Mouse (Mus musculus): ENCODE measurements around the gene Pakap.

Pakap gene

DNA sequence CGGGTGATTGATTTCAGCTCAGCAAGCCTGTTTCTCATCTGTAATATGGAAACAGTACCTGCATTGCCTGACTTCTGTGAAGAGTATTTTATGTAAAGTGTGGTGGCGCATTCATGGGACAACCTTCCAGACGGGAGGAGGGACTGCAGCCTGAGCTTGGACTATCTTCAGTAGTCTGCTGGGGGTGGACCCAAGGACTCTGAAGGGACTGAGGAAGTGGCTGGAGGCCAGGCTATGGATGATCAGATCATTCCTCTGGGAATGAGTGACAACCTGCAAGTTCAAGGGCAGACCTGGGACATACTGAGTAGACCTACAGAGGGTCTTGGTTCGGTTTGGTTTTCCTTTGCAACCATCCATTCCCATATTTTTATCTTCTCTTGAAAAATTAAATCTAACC lies 154.3 kb downstream of the Pakap start:
- DNase-seq: no peak

DNA sequence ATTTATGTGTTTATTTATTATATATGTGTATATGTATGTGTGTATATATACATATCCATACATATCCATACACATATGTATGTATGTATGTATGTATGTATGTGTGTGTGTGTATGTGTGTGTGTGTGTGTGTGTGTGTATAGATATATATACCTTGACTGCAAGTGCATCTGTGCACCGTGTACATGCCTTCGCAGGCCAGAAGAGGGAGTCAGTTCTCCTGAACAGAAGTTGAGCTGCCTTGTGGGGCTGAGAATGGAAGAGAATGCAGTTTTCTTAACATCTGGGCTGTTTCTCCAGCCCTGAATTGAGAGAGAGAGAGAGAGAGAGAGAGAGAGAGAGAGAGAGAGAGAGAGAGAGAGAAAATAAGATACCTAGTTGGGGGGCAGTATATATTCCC lies 155.7 kb downstream of the Pakap start:
- no peak for DNase-seq

DNA sequence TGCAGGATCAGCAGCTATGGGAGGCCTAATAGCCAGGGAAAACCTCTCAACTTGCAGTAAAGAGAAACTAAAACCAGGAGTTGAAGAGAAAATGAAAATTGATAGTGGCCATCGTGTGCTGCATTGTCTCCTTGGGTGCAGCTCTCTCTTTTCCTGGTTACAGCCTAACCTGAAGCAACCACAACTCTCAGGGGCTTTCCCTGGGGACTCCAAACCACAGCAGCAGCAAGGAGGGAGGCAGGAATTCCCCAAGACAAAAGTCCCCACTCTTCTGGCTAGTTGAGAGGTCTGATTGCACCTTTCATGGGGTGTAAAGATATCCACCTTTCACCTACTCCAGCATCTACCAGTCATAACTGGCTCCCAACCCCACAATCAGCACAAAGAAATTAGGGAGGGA lies 157.6 kb downstream of the Pakap start:
- no peak for DNase-seq

DNA sequence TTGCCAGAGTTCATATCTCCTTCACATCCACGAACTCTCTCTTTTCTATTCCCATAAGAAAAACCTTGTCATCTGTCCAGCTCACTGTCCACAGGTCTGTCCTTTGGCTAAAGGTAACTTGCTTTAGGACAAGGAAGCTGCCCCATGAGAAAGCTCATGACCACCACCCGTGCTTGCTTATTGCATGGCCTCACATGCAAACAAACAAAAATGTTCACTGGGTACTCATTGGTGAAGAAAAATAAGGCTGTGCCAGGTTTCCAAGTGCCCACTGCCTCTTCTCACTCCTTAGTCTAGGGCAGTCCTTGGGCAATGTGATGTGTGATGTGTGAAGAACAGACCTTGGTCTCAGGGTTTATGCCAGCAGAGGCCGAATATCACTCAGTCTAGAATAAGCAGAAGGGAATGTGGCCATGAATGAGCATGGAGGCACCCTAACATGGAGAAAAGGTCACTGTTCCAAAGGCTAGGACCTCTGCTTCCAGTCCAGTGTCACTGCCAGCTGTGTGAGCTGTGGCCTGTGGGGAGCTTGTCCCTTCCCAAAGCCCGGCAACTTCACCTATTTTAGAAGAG lies 160.7 kb downstream of the Pakap start:
- DNase-seq: no peak

DNA sequence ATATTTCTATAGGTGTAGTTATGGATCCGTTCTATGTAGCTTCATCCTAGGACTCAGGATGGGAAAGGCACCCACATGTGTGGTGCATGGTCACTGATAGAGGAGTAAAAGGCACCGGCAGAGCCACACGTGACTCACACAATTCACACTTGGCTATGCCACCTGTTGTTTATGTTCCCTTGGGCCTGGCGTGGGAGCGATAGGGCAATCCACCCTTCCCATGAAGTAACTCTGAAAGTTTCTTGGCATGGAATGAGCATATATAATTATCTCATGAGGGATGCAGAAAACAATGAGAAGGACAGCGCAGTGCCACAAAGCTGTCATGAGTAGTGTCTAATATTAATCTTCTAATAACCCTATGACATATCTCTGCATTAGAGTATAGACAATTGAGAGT lies 162.1 kb downstream of the Pakap start:
- DNase-seq: no peak

DNA sequence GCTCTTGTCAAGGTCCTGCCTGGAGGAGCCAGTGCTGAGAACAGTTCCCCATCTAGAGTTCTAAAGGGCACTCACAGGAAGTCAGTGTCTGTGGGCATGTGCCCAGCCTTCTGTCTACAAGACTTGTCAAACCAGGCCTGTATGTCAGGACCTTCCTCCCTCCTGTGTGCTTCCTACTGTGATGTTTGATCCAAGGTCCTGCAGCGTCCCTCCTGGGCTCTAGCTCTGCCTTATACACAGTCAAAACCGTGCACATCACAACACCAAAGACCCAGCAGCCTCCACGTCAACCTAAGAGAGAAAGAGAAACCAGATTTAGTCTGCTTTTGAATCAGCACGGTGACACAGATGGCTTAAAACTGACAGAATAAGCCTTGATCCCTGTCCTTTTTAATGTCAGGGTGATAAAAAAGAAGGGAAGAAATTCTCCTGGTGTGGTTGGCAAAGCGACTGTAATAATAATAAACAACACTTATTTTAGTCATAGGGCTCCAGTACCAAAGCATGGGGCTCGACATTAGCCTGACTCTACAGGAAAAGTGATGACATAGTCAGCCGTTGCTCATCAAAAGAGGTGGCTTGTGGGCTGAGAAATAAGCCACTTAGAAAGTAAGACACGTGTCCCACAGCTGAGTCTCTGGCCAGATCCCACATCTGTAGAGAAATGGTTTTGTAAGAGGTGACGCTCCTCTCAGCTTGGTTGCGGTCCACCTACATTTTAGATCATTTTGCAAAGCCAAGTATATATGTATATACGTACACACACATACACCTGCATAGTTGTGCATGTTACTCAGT lies 163.0 kb downstream of the Pakap start:
- peak; percentile 15 for DNase-seq

DNA sequence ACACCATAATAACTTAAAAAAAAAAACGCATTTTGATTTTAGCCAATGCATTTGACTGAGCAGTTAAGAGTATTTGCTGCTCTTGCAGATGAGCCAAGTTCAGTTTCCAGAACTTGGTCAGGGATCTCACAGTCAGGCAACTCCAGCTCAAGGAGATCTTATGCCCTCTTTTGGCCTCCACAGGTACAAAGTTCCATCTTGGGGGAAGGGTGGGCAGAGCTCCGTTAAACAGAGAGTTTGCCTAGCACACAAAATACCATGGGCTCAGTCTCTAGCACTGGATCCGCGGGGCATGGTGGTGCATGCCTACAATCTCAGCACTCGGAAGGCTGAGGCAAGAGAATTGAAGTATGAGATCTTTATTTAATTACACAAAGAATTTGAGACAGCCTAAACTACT lies 164.4 kb downstream of the Pakap start:
- DNase-seq: no peak

DNA sequence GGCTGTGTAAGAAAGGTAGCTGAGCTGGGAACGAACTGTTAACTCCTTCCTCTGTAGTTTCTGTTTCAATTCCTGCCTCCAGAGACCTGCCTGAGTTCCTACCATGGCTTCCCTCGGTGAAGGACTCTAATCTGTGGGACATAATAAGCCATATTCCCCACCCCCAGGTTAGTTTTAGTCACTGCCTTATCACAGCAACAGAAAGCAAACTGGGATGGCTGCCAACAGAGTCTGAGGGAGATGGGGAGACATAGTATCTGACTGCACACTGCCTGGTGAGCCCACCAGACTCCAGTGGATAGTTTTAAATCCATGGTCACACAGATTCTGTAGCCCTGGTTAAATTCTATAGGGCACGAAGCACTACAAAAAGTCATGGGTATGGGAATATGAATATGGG lies 165.5 kb downstream of the Pakap start:
- DNase-seq: peak; percentile 72

DNA sequence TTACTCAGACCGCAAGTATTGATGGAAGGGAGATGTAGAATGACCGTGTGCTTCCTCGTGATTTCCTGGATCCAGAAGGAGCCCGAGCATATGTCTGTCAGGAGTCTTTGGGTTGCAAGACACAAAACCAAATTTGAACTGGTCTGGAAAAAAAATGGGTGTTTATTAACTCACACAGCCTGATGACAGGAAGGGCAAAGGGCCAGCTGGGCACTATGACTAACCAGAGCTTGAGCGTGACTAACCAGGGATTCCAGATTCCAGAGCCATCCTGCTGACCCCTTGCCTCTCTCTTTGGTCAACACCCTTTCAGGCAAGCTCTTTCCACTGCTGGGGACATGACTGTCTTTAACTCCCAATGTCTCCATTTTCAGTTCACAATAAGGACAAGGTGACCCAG lies 167.4 kb downstream of the Pakap start:
- DNase-seq: no peak

DNA sequence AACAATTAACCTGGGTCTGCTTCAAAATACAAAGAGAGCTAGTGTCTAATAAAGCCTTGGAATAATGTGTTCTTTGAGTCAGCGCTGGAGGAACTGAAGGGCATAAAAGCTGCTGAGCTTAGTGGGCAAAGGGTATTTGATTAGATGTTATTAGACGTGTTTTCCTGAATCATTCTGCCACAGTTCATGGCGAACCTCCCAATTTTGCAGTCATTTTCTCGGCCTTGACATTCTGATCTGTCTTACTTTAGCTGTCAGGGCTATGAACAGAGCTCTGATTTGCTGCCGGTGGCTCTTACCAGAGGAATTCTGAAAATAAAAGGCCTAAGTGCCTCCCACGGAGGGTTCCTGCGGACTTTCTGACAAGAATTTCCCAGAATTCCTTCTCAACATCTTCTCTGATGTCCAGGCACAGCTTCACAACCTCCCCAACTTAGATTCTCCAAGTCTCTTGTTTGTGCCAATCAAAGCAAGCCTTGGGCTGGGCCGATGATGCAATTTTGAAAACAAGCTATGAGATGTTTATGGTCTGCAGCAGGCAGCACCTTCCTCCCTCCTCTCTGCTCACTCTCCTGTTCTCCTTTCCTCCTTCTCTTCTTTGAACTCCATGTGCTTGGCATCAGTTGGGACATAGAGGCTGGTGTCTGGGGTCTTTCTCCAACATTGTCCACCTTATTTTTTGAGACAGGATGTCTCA lies 171.0 kb downstream of the Pakap start:
- DNase-seq: no peak

DNA sequence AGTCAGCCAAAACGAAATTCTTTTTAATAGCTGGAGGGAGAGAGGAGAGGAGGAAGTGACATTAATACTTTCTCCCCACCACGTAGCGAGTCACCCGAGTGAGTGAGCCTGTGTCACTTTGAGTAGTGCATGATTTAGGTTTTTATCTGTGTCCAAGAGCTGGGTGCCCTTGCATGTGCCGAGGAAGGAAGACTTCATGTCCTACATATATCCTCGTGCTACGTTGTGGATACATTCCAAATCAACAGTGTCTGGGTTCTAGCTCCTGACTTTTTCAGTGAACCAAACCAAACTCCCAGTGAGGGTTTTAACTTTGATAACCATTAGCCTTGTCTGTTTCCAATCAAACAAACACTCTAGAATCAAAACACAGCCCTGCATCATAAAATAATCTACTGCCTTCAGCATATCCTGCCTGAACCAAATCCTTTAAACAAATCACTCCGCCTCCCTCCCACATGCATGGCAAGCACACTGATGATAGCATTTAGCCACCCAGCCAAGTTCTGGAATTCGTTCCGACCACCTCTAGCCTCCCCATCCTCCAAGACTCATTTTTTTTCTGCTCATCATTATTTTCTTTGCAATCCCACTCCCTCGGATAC lies 175.4 kb downstream of the Pakap start:
- no peak for DNase-seq

DNA sequence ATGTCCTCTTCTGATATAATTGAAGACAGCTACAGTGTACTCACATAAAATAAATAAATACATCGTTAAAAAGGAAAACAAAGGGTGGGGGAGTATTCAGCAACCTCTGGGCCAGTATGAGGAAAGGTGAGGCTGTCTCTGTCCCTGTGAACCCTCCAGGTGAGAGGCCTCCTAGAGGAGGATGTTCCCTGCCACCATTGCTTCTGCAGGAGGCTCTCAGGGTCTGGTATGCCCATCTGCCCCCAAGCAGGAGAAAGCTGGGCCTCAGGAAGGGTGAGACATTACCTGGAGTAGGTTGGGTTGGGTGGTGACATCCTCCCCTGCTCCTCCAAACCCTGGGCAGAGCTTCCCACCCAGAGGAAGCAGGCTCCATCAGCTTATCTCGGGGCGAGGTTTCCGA lies 182.7 kb downstream of the Pakap start:
- no peak for DNase-seq

DNA sequence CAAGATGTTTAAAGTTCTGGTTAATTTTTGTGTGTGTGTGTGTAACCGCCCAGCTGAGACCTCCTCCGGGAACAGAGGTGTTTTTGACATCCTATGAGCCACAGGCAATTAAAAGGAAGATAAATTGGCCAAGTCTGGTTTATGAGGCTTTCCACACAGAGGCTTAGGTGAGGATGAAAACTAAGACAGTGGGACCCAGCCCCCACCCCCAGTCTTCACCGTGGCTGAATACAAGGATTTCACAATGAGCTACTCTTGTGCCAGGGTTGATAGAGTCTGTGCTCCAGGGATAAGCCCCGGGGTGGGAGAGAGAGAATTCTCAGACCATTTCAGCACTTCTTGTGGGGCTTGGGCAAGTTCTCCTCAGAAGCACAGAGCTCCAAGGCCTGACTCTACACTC lies 183.1 kb downstream of the Pakap start:
- no peak for DNase-seq

DNA sequence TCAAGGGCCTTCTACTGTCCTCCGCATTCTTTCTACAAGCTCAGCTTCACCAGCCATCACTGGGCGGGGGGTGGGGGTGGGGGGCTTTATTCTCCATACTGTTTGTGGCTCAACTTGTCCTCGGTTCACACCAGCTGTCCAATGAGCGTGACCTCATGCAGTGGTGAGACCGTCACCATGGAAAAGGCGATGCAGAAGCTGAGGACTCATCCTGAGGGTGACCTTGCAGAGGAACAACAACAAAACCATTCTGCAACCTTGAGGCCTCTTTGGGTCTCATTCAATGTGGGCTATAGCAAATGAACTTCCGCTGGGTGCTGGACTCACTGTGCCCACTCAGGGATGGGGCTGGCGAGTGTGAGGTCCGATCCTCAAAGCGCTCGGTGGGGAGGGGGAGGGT lies 183.6 kb downstream of the Pakap start:
- no peak for DNase-seq

DNA sequence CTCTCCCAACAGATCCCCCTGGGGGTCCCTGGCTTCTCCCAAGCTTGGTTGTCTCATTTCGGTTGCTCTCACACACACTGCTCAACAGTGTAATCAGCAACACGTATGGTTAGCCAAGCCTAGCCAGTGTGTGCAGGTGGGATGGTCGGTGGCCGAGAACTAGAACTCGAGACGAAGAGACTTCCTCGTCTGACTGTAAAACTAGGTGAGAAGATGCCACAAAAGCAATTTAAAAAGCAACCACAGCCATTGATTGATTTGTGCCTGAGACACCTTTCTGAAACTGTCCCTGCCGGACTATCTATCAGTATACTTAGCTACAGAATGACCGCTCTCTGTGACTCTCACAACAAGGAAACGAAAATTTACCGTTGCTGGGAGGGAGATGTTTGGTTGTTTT lies 187.1 kb downstream of the Pakap start:
- DNase-seq: no peak

DNA sequence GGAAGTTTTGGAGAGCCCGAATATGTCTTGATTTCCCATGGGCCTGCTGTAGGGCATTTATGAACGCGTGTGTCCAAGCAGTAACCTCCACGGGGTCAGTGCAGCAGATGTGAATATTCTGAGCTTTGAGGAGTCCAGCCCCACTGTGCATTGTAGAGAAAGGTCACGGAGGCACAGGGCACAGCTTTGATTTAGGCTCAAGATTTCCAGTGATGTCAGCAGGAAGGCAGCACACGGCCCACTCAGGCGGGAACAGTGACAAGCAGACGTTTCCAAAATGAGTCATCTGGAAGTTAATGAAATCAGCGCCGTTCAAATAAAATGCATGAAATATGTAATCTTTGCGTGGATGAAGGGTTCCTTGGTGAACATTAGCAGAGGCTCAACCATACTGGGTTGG lies 190.0 kb downstream of the Pakap start:
- peak; percentile 19 for DNase-seq

DNA sequence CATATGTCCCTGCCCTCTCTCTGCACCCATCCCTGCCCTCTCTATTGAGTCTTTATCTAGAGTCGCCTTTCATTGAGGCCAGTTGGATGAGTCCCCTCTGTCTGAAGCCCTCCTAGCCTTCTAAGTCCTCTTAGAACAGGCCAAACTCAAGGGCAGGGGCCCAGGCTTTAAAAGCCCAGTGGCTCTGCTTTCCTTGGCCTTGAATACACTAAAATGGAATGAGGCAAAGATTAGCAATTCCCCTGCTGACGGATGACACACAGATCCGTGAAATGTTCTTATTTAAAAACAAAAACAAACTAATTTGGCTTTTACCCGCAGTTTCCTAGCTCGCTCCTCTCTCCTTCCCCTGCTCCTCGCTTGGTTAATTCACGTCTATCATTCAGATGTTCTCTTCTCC lies 194.4 kb downstream of the Pakap start:
- no peak for DNase-seq

DNA sequence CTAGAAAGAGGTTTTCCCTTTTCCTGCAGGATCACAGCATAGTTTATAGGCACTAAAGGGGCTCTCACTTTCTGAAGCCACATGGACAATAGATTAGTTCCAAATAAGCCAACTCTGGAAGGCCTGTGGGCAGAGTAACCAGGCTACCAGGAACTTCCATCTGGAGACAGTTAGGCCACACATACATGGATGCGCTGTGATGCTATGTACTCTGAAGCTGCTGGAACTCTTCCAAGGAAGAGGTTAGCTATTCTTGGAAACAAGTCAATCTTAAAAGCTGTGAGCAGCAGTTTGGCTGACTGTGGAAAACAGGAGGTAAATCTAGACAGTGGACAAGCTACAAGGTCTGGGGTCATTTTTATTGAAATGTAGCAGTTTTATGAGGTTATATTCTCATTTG lies 196.4 kb downstream of the Pakap start:
- DNase-seq: peak; percentile 34

DNA sequence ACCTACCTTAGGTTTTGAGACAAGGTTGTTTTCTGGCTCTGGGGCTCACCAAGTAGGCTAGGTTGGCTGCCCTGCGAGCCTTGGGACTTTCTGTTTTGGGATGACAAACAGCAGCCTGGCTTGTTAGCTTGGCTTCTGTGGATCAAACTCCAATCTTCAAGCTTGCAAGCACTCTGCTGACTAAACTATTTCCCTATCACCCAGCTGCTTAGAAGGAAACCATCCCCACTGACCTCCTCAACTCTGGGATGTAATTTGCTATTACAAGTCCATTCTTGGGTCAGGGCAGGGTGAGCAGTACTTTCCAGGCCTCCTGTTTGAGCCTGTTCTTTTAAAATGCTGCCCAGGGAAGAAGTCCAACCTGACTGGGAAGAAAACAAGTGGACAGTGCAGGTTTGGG lies 196.9 kb downstream of the Pakap start:
- no peak for DNase-seq

DNA sequence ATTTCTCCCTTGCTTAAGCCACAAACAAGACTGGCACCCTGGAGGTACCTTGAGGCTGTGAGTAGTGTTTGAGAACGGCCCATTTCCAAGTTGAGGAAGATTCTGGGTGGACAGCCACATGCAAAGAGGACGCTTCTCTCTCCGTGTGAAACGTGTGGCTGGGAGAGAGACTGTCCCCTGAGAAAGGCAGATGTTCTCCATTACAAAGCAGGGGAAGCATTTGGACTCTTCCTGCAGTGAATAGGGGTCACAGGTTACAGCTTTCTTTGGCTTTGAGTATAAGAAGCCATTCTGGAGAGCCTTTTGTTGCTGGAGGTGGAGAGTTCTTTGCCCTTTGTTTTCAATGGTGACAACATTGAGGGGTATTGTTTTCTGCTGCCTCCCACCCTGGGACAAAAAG lies 197.8 kb downstream of the Pakap start:
- DNase-seq: no peak

DNA sequence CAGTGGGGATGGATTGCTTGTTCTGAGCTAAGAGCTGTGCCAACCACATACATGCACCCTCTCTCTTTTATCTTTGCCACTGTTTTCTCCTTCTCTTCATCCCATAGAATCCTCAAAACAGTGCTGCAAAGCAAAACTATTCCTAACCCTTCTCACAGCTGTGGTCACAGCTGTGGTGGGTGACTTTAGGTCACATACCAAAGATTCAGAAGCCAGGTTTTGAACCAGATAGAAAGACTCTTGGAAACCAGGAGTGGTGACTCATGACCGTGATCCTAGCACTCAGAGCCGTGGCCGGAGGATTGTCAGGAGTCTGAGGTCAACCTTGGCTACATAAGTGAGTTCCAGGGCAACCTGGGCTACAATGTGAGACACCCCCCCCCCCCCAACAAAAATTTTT lies 201.0 kb downstream of the Pakap start:
- no peak for DNase-seq

DNA sequence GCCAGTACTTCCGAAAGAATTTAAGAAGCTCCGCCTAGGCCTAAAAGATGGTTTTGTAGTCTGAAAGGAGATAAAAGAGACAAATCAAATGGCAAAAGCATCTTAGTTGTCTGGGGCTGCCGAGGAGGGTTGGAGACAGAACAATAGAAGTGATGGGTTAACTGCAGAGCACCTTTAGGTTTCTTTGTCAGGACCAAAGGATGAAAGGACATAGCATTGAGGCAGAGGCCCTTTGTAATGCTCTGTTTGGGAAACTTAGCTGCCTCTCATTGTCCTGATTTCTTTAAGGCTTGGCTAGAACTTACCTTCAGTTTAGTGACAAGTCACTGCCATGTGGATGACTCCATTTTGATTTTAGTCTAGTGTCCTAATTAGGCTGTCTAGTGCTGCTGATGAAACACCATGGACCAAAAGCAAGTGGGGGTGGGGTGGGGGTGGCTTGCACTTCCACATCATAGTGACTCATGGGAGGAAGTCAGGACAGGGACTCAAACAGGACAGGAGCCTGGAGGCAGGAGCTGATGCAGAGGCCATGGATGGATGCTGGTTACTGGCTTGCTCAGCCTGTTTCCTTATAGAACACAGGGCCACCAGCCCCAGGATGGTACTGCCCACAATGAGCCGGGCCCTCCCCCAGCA lies 202.3 kb downstream of the Pakap start:
- no peak for DNase-seq

DNA sequence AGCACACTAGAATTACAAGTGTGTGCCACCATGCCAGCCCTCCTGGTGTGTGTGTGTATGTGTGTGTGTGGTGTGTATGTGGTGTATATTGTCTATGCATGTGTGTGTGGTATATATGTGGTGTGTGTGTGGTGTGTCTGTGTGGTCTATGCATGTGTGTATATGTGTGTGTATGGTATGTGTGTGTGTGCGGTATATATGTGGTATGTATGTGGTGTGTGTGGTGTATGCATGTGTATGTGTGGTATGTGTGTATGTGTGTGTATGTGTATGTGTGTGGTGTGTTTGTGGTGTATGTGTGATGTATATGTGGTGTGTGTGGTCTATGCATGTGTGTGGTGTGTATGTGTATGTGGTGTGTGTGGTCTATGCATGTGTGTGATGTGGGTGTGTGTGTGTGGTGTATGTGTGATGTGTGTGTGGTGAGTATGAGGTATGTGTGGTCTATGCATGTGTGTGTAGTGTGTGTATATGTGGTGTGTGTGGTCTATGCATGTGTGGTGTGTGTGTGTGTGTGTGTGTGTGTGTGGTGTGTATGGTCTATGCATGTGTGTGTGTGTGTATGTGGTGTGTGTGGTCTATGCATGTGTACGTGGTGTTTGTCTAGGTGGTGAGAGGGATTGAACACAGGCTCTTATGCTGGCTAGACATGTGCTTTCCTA lies 203.7 kb downstream of the Pakap start:
- DNase-seq: no peak
